Mouse (Mus musculus): ENCODE data around the gene Psma1.

- TF ChIP-seq GATA1 (IDR thresholded peaks at IDR 0.05; ENCODE audit: borderline replicate concordance, low read length) (no peak), FLI1 (IDR thresholded peaks at IDR 0.05; ENCODE audit: low read length) (no peak)
Observed at GRCm38 (mm10) chr7:114275372-114276004, 430 bp downstream of the Psma1 start.

Data from megakaryocyte, embryonic 14.5 days (primary cell).